ENCODE assay signal across 12 mouse cellular contexts in genomic region chr1:39555556-39556415, GRCm38 (mm10). TPM values are rescaled to one million over a fixed set of nuclear protein-coding genes. Genes with fewer than 3 reads are reported as not detected.
DNase-seq lines count a peak whose midpoint lies in the region; ATAC-seq and TF ChIP-seq lines count a peak whose summit lies in the region.
"Had no signal": no experiment of that assay in that cellular context is flagged by ENCODE, and none has a peak within 500 bp of the region (broad histone marks: within the 10 kb centered on the region; RNA-seq: fewer than 3 reads in every experiment).

No protein-coding gene starts in this region.

- no peak overlapping the region for H3K4me3 ChIP-seq in neural tube, embryonic 11.5 days (ENCODE audit: low read depth, low read length)
- no peak overlapping the region for H3K4me3 ChIP-seq in neural tube, embryonic 15.5 days (replicated peaks)
- H3K4me3 ChIP-seq in small intestine, adult 2 months (ENCODE audit: low read depth, low read length): no peak overlapping the region

- H3K9me3 ChIP-seq in neural tube, embryonic 11.5 days (ENCODE audit: control insufficient read depth, low read length): no peaks in the 10 kb centered on the region
- no peaks in the 10 kb centered on the region for H3K9me3 ChIP-seq in neural tube, embryonic 15.5 days (replicated peaks)

- H3K36me3 ChIP-seq in neural tube, embryonic 11.5 days (ENCODE audit: control insufficient read depth, insufficient read depth, low read length): no peaks in the 10 kb centered on the region
- H3K36me3 ChIP-seq in neural tube, embryonic 15.5 days: peaks cover 34% of the 10 kb centered on the region
- H3K36me3 ChIP-seq in small intestine, adult 2 months (ENCODE audit: control insufficient read depth, insufficient read depth, low read length): peaks cover 35% of the 10 kb centered on the region

- ATAC-seq in frontal cortex, adult (ENCODE audit: low TSS enrichment): peak; percentile 91
- peak; percentile 71; the same call in 1 of the 2 replicates for ATAC-seq in neural tube, embryonic 11.5 days (ENCODE audit: insufficient read depth, low FRiP score, low TSS enrichment)
- ATAC-seq in neural tube, embryonic 15.5 days (ENCODE audit: low FRiP score): no peak
- ATAC-seq in erythroblast, adult 5-6 weeks (replicated peaks; ENCODE audit: low FRiP score, poor library complexity, severe bottlenecking): no peak

- H3K27ac ChIP-seq in neural tube, embryonic 11.5 days (ENCODE audit: low read depth, low read length): peak overlapping the region; percentile 24; the same call in 1 of the 2 replicates
- no peak overlapping the region for H3K27ac ChIP-seq in neural tube, embryonic 15.5 days (replicated peaks)
- 0 out of 2 replicates have a peak overlapping the region, but pooled peaks have one; percentile 5 for H3K27ac ChIP-seq in small intestine, adult 2 months (ENCODE audit: insufficient read depth, low read depth, low read length)

- H3K9ac ChIP-seq in neural tube, embryonic 11.5 days (ENCODE audit: low read length): peak overlapping the region; percentile 37; the same call in 1 of the 2 replicates
- H3K9ac ChIP-seq in neural tube, embryonic 15.5 days (replicated peaks): no peak overlapping the region

- TF ChIP-seq CTCF in small intestine, adult 2 months (IDR thresholded peaks at IDR 0.05; ENCODE audit: extremely low read depth, insufficient read length, insufficient replicate concordance, low read depth, low read length): no peak

- DNase-seq in frontal cortex, postnatal 10 days (ENCODE audit: low spot score in 2 of 2): no peak
- DNase-seq in neural tube, embryonic 11.5 days (ENCODE audit: low spot score): peak; percentile 24
- peak; percentile 39 for DNase-seq in induced T-regulatory cell, adult 2 months (ENCODE audit: low read depth)
- no peak for DNase-seq in ovary, postnatal 10 days (ENCODE audit: low spot score)
- DNase-seq: adrenal gland, postnatal 14 days; kidney, adult 2 months; lung, postnatal 10 days had no signal

- 26% methylated on average over 9 of the region's 9 CpGs for WGBS in neural tube, embryonic 11.5 days
- WGBS in neural tube, embryonic 15.5 days: 7% methylated on average over 9 of the region's 9 CpGs
- 61% methylated on average over 9 of the region's 9 CpGs for WGBS in small intestine, adult 2 months

- H3K27me3 ChIP-seq in neural tube, embryonic 11.5 days (ENCODE audit: control insufficient read depth, insufficient read depth, low read length): no peaks in the 10 kb centered on the region
- H3K27me3 ChIP-seq in neural tube, embryonic 15.5 days (replicated peaks): no peaks in the 10 kb centered on the region
- H3K27me3 ChIP-seq in small intestine, adult 2 months (ENCODE audit: control insufficient read depth, insufficient read depth, low read length): no peaks in the 10 kb centered on the region
- H3K27me3 ChIP-seq: CH12.LX had no signal

- no peak overlapping the region for H3K4me2 ChIP-seq in neural tube, embryonic 11.5 days (ENCODE audit: low read depth)
- no peak overlapping the region for H3K4me2 ChIP-seq in neural tube, embryonic 15.5 days

- H3K4me1 ChIP-seq in neural tube, embryonic 11.5 days (ENCODE audit: control insufficient read depth, insufficient read depth, low read length): peaks cover 13% of the 10 kb centered on the region
- 0 out of 2 replicates have a peak, but pooled peaks cover 9% of the 10 kb centered on the region for H3K4me1 ChIP-seq in neural tube, embryonic 15.5 days
- no peaks in the 10 kb centered on the region; the same call in 1 of the 2 replicates for H3K4me1 ChIP-seq in small intestine, adult 2 months (ENCODE audit: control insufficient read depth, insufficient read depth, insufficient read length, low read length)

- TF ChIP-seq POLR2A in small intestine, adult 2 months (IDR thresholded peaks at IDR 0.05; ENCODE audit: low read depth, low read length): no peak

RNA-seq across cellular contexts. Expression of gene Cnot11, which starts 21.0 kb away (rescaled TPM):
- 29.9 and 33.5 TPM in 2 replicates for polyA plus RNA-seq in neural tube, embryonic 11.5 days (2014; fragmentation: Nextera tagmentation; extraction: Ambion mirVana)
- polyA plus RNA-seq in neural tube, embryonic 15.5 days (2015; fragmentation: Nextera tagmentation; extraction: Ambion mirVana): 15.2 and 16.7 TPM in 2 replicates
- 11.7 and 18.8 TPM in 2 replicates for polyA plus RNA-seq in small intestine, adult 2 months (2012; rRNA removed)
- total RNA-seq in erythroblast, adult 5-6 weeks (2015; ENCODE audit: low replicate concordance): 4.0 and 7.9 TPM in 2 replicates
- total RNA-seq in erythroblast, adult 5-6 weeks (2017; ENCODE audit: low replicate concordance): 4.1 and 9.5 TPM in 2 replicates

RNA-seq across cellular contexts. Expression of gene Rnf149, which starts 21.4 kb away (rescaled TPM):
- 29.0 and 29.1 TPM in 2 replicates for polyA plus RNA-seq in neural tube, embryonic 11.5 days (2014; fragmentation: Nextera tagmentation; extraction: Ambion mirVana)
- 26.1 and 26.5 TPM in 2 replicates for polyA plus RNA-seq in neural tube, embryonic 15.5 days (2015; fragmentation: Nextera tagmentation; extraction: Ambion mirVana)
- polyA plus RNA-seq in small intestine, adult 2 months (2012; rRNA removed): 13.2 and 15.6 TPM in 2 replicates
- 8.6 and 11.5 TPM in 2 replicates for total RNA-seq in erythroblast, adult 5-6 weeks (2015; ENCODE audit: low replicate concordance)
- 12.0 and 14.9 TPM in 2 replicates for total RNA-seq in erythroblast, adult 5-6 weeks (2017; ENCODE audit: low replicate concordance)

Comparison
In these comparisons a context has a peak if more than half of its experiments do, and no peak if none do; other contexts are left out.
1. ATAC-seq: peak in frontal cortex, adult (single experiment) and neural tube, embryonic 11.5 days (single experiment); none in neural tube, embryonic 15.5 days (single experiment) and erythroblast, adult 5-6 weeks (single experiment).
2. DNase-seq: peak in neural tube, embryonic 11.5 days (single experiment) and induced T-regulatory cell, adult 2 months (single experiment); none in frontal cortex, postnatal 10 days (0 of 2) and ovary, postnatal 10 days (single experiment).